Mouse (Mus musculus) myocyte (in vitro differentiated cells): ENCODE results near the gene Fkbp3. TPM values are rescaled to one million over a fixed set of nuclear protein-coding genes. Genes with fewer than 3 reads are reported as not detected.

Experiments used
- H3K27me3 ChIP-seq: one replicate; pipeline ENCODE4 v1.6.1; 2011; ENCODE audit not compliant: control insufficient read depth, insufficient read depth, insufficient read length
- H3K36me3 ChIP-seq: one replicate; pipeline ENCODE4 v1.6.1; 2011; ENCODE audit not compliant: control insufficient read depth, insufficient read depth
- H3K4me2 ChIP-seq: one replicate; pipeline ENCODE4 v1.6.1; 2011; ENCODE audit warnings: low read depth, control low read depth
- H3K4me3 ChIP-seq: one replicate; pipeline ENCODE4 v1.5.1; 2011; ENCODE audit warnings: mild to moderate bottlenecking, control low read depth, moderate library complexity
- H3K79me2 ChIP-seq: one replicate; pipeline ENCODE4 v1.6.1; 2011; ENCODE audit not compliant: control insufficient read depth, insufficient read depth
- H3ac ChIP-seq: one replicate; pipeline ENCODE4 v1.6.1; 2011; ENCODE audit not compliant: control insufficient read depth, insufficient read length
- CEBPB ChIP-seq: IDR thresholded peaks from 2 replicates; pipeline ENCODE4 v1.6.1; 2011; ENCODE audit warnings: mild to moderate bottlenecking, moderate library complexity; ENCODE audit not compliant: poor library complexity, insufficient read depth, severe bottlenecking
- E2F4 ChIP-seq: IDR thresholded peaks from one replicate; pipeline ENCODE4 v1.6.1; 2011; ENCODE audit warnings: mild to moderate bottlenecking, control low read depth, moderate library complexity; ENCODE audit not compliant: insufficient read depth
- MAX ChIP-seq: IDR thresholded peaks from one replicate; pipeline ENCODE4 v1.6.1; 2011; ENCODE audit warnings: low read depth, mild to moderate bottlenecking, control low read depth
- MYOD1 ChIP-seq, 3 experiments: IDR thresholded peaks; one replicate each; pipeline ENCODE4 v1.6.1; 2011; ENCODE audit warnings: control low read depth in 2 of 3, low read depth in 2 of 3, mild to moderate bottlenecking in 2 of 3, moderate library complexity in 1 of 3; ENCODE audit not compliant: insufficient read length in 2 of 3, control insufficient read depth in 1 of 3
- MYOG ChIP-seq, 3 experiments: IDR thresholded peaks; one replicate each; pipeline ENCODE4 v1.6.1; 2011; ENCODE audit warnings: control low read depth in 2 of 3, low read depth in 2 of 3, mild to moderate bottlenecking in 2 of 3; ENCODE audit not compliant: insufficient read length in 2 of 3, control insufficient read depth in 1 of 3, insufficient read depth in 1 of 3
- POLR2A ChIP-seq: IDR thresholded peaks from one replicate; pipeline ENCODE4 v1.6.1; 2011; ENCODE audit warnings: low read depth, mild to moderate bottlenecking, control low read depth, moderate library complexity; ENCODE audit not compliant: insufficient read length
- POLR2AphosphoS2 ChIP-seq: IDR thresholded peaks from one replicate; pipeline ENCODE4 v1.6.1; 2011; ENCODE audit warnings: low read depth, control low read depth; ENCODE audit not compliant: insufficient read length
- REST ChIP-seq: IDR thresholded peaks from one replicate; pipeline ENCODE4 v1.6.1; 2011; ENCODE audit warnings: mild to moderate bottlenecking, control low read depth, moderate library complexity; ENCODE audit not compliant: insufficient read depth, insufficient read length
- SRF ChIP-seq: IDR thresholded peaks from one replicate; pipeline ENCODE4 v1.6.1; 2011; ENCODE audit warnings: low read depth; ENCODE audit not compliant: control insufficient read depth, insufficient read length
- TCF12 ChIP-seq: IDR thresholded peaks from one replicate; pipeline ENCODE4 v1.6.1; 2011; ENCODE audit warnings: mild to moderate bottlenecking, control low read depth; ENCODE audit not compliant: poor library complexity, insufficient read depth, severe bottlenecking
- TCF3 ChIP-seq: IDR thresholded peaks from one replicate; pipeline ENCODE4 v1.6.1; 2011; ENCODE audit warnings: low read depth, control low read depth; ENCODE audit not compliant: insufficient read length
- USF1 ChIP-seq: IDR thresholded peaks from one replicate; pipeline ENCODE4 v1.6.1; 2011; ENCODE audit warnings: low read depth, mild to moderate bottlenecking, control low read depth, moderate library complexity
- polyA plus RNA-seq: library from polyadenylated mRNA; unstranded; fragments of >200 nt; fragmentation: generic; extraction: Trizol; gene quantifications from one replicate; pipeline ENCODE4 v1.2.1, GENCODE M21; 2012; ENCODE audit warnings: missing spikeins

Fkbp3 gene
- polyA plus RNA-seq, 1 experiment: 77.9 TPM

- Histone ChIP-seq H3K27me3 (no peaks in the 10 kb centered on the region), H3K36me3 (peaks cover 87% of the 10 kb centered on the region), H3ac (no peak overlapping the region), H3K79me2 (no peaks in the 10 kb centered on the region), H3K4me2 (no peak overlapping the region), H3K4me3 (no peak overlapping the region)
- no peak for TF ChIP-seq POLR2AphosphoS2
- TF ChIP-seq CEBPB: no peak
- TF ChIP-seq TCF12: no peak
- no peak for TF ChIP-seq USF1
- TF ChIP-seq E2F4: no peak
- TF ChIP-seq MYOG (IDR thresholded peaks at IDR 0.05; ENCODE audit: control insufficient read depth in 1 of 3, insufficient read depth in 1 of 3, insufficient read length in 2 of 3, low read depth in 2 of 3): no peak
- no peak for TF ChIP-seq POLR2A
- no peak for TF ChIP-seq SRF
- no peak for TF ChIP-seq REST
- no peak for TF ChIP-seq MAX
- no peak for TF ChIP-seq TCF3
- no peak for TF ChIP-seq MYOD1 (IDR thresholded peaks at IDR 0.05; ENCODE audit: control insufficient read depth in 1 of 3, insufficient read length in 2 of 3, low read depth in 2 of 3)
Observed at GRCm38 (mm10) chr12:65061082-65061481, 12.7 kb downstream of the Fkbp3 start.

- no peaks in the 10 kb centered on the region for H3K79me2 ChIP-seq
- H3K36me3 ChIP-seq: peaks cover 91% of the 10 kb centered on the region
- H3K4me3 ChIP-seq: no peak overlapping the region
- H3ac ChIP-seq: no peak overlapping the region
- H3K4me2 ChIP-seq: no peak overlapping the region
- TF ChIP-seq SRF (no peak), TCF12 (no peak), REST (no peak), USF1 (no peak), POLR2AphosphoS2 (no peak), E2F4 (no peak), MAX (no peak), TCF3 (no peak), MYOD1 (IDR thresholded peaks at IDR 0.05; ENCODE audit: control insufficient read depth in 1 of 3, insufficient read length in 2 of 3, low read depth in 2 of 3) (no peak), MYOG (IDR thresholded peaks at IDR 0.05; ENCODE audit: control insufficient read depth in 1 of 3, insufficient read depth in 1 of 3, insufficient read length in 2 of 3, low read depth in 2 of 3) (no peak), CEBPB (no peak)
- no peaks in the 10 kb centered on the region for H3K27me3 ChIP-seq
Observed at GRCm38 (mm10) chr12:65058203-65058602, 15.6 kb downstream of the Fkbp3 start.

- Histone ChIP-seq H3K36me3 (peaks cover 33% of the 10 kb centered on the region), H3ac (no peak overlapping the region), H3K4me3 (no peak overlapping the region), H3K4me2 (no peak overlapping the region), H3K79me2 (peaks cover 45% of the 10 kb centered on the region), H3K27me3 (no peaks in the 10 kb centered on the region)
- no peak for TF ChIP-seq SRF
- TF ChIP-seq POLR2A: no peak
- no peak for TF ChIP-seq MAX
- no peak for TF ChIP-seq MYOD1 (IDR thresholded peaks at IDR 0.05; ENCODE audit: control insufficient read depth in 1 of 3, insufficient read length in 2 of 3, low read depth in 2 of 3)
- no peak for TF ChIP-seq TCF3
- no peak for TF ChIP-seq TCF12
- TF ChIP-seq REST: no peak
- TF ChIP-seq USF1: no peak
- no peak for TF ChIP-seq E2F4
- no peak for TF ChIP-seq CEBPB
- no peak for TF ChIP-seq POLR2AphosphoS2
- TF ChIP-seq MYOG (IDR thresholded peaks at IDR 0.05; ENCODE audit: control insufficient read depth in 1 of 3, insufficient read depth in 1 of 3, insufficient read length in 2 of 3, low read depth in 2 of 3): no peak
Observed at GRCm38 (mm10) chr12:65048799-65049198, 25.0 kb downstream of the Fkbp3 start.

- Histone ChIP-seq H3K36me3 (peaks cover 10% of the 10 kb centered on the region), H3K4me2 (peak overlapping the region; percentile 88), H3K27me3 (no peaks in the 10 kb centered on the region), H3K79me2 (peaks cover 62% of the 10 kb centered on the region), H3ac (no peak overlapping the region), H3K4me3 (peak overlapping the region; percentile 68)
- TF ChIP-seq REST (no peak), POLR2A (no peak), E2F4 (no peak), MYOD1 (IDR thresholded peaks at IDR 0.05; ENCODE audit: control insufficient read depth in 1 of 3, insufficient read length in 2 of 3, low read depth in 2 of 3) (no peak), CEBPB (no peak), TCF12 (no peak), TCF3 (no peak)
Observed at GRCm38 (mm10) chr12:65037546-65037937, 36.3 kb downstream of the Fkbp3 start.
